Mouse (Mus musculus): ENCODE measurements around the gene Baiap2. TPM values are rescaled to one million over a fixed set of nuclear protein-coding genes. Genes with fewer than 3 reads are reported as not detected.
A peak's percentile ranks its signal among the peaks of the same experiment; 100 is the strongest.

Baiap2 gene
- polyA plus RNA-seq, 1 experiment from 2014 or later, result 9.7 TPM

DNA sequence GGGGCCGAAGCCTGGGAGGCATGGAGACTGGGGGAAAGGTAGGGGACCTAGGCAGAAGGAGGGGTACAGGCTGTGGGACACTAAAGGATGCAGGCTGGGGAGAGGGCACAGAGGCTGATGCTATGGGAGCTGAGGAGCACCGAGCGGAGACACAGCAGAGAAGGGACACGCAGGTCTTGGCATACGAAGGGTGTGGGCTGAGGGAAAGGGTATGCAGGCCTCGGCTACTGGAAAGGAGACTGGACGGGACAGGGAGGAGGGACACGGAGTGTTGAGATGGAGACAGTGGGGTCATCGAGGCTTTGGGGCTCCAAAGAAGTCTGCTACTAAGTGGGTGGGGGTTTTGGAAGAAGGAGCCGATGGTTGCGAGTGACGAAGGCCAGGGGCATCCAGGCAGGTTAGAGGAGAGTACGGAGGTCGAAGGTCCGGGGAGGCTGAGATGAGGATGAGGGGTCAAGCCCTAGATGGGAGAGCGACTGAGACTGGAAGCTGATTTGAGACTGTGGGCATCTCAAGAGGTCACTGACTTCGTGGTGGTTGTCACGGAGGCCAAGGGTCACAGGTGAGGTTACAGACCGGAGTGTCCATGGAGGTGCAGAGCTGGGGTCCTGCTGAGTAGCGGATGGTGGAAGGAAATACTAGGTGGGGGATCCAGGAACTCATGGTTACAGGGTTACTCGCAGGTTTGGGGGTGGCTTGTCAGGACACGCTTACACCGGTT lies 105.1 kb downstream of the Baiap2 start:
- Histone ChIP-seq H3K9me3 (ENCODE audit: control insufficient read depth, low read length) (no peaks in the 10 kb centered on the region), H3K9ac (ENCODE audit: low read depth, low read length) (no peak overlapping the region), H3K27me3 (replicated peaks; ENCODE audit: control insufficient read depth, insufficient read depth, low read length) (peaks cover 47% of the 10 kb centered on the region), H3K36me3 (ENCODE audit: control insufficient read depth, insufficient read depth, low read length) (no peaks in the 10 kb centered on the region), H3K27ac (ENCODE audit: low read depth, low read length) (no peak overlapping the region), H3K4me2 (peak overlapping the region; percentile 72), H3K4me3 (ENCODE audit: low read depth, low read length) (peak overlapping the region; percentile 48), H3K4me1 (replicated peaks; ENCODE audit: control insufficient read depth, insufficient read depth, low read length) (peaks cover 8% of the 10 kb centered on the region)
- 16% methylated on average over 23 of the region's 23 CpGs for WGBS
- no peak for ATAC-seq (replicated peaks; ENCODE audit: low FRiP score)
- no peak for DNase-seq (ENCODE audit: low spot score)

DNA sequence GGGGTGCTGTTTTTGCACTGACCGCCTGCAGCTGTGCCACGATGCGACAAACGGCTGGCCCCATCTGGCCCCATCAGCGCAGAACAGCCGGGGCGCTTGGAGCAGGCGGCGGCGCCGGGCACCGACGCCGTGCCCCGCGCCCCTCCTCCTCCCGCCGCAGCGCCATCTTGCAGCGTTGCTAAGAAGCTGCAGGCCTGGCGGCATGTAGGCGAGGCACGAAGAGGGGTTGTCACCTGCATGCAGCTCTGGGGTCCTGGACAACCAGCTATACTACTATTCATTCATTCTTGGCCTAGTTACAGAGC lies 105.6 kb downstream of the Baiap2 start:
- Histone ChIP-seq H3K9ac (ENCODE audit: low read depth, low read length) (no peak overlapping the region), H3K27ac (ENCODE audit: low read depth, low read length) (no peak overlapping the region), H3K4me3 (ENCODE audit: low read depth, low read length) (no peak overlapping the region), H3K9me3 (ENCODE audit: control insufficient read depth, low read length) (no peaks in the 10 kb centered on the region), H3K4me1 (replicated peaks; ENCODE audit: control insufficient read depth, insufficient read depth, low read length) (peaks cover 8% of the 10 kb centered on the region), H3K4me2 (peak overlapping the region; percentile 29; the same call in 1 of the 2 replicates), H3K27me3 (replicated peaks; ENCODE audit: control insufficient read depth, insufficient read depth, low read length) (peaks cover 47% of the 10 kb centered on the region), H3K36me3 (ENCODE audit: control insufficient read depth, insufficient read depth, low read length) (no peaks in the 10 kb centered on the region)
- 4% methylated on average over 23 of the region's 23 CpGs for WGBS
- no peak for ATAC-seq (replicated peaks; ENCODE audit: low FRiP score)
- no peak for DNase-seq (ENCODE audit: low spot score)

GRCm38 (mm10) chr11:120049067-120049466 lies 106.5 kb downstream of the Baiap2 start:
- no peak overlapping the region; the same call in 1 of the 2 replicates for H3K4me2 ChIP-seq
- ATAC-seq (replicated peaks; ENCODE audit: low FRiP score) (no peak), DNase-seq (ENCODE audit: low spot score) (no peak)
- H3K36me3 ChIP-seq (ENCODE audit: control insufficient read depth, insufficient read depth, low read length), result no peaks in the 10 kb centered on the region
- no peak overlapping the region for H3K27ac ChIP-seq (ENCODE audit: low read depth, low read length)
- no peak overlapping the region for H3K4me3 ChIP-seq (ENCODE audit: low read depth, low read length)
- H3K9me3 ChIP-seq (ENCODE audit: control insufficient read depth, low read length), result no peaks in the 10 kb centered on the region
- H3K4me1 ChIP-seq (replicated peaks; ENCODE audit: control insufficient read depth, insufficient read depth, low read length), result peaks cover 8% of the 10 kb centered on the region
- no peak overlapping the region for H3K9ac ChIP-seq (ENCODE audit: low read depth, low read length)
- WGBS, result 76% methylated on average over 8 of the region's 8 CpGs
- H3K27me3 ChIP-seq (replicated peaks; ENCODE audit: control insufficient read depth, insufficient read depth, low read length), result peaks cover 47% of the 10 kb centered on the region

DNA sequence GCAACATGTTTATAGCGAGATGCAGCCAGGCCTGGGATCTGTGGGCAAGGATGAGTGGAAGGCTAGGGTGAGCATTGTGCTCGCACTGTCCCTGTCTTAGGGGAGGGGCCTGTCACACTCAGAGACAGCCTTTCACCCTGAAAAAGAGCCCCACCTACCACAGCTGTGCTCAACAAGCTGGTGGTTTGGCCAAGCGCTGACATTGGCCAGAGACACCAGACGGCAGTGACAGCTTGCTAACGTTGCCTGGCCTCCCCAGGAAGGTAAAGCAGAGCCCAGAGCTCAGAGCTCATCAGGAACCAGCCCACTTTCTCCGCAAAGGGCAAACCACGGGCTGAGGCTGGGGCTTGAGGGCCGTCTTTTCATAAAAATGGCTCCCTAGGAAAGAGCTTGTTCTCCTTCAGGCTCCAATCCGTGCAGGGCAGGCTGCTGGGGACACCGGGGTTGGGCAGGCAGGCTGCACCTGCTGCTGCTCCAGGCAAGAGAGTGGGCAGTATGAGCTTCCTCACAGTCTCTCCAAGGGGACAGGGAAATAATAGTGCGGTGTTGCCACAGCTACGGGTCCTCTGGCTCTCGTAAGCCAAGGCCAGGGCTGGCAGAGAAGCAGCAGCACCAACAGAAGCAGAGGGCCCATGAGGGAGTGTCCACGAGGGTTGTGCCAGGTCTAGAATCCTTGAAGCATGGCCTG lies 108.7 kb downstream of the Baiap2 start:
- ATAC-seq (replicated peaks; ENCODE audit: low FRiP score), result no peak
- 44% methylated on average over 14 of the region's 14 CpGs for WGBS
- no peak overlapping the region for H3K4me3 ChIP-seq (ENCODE audit: low read depth, low read length)
- H3K27ac ChIP-seq (ENCODE audit: low read depth, low read length), result no peak overlapping the region
- H3K4me2 ChIP-seq, result no peak overlapping the region
- H3K9me3 ChIP-seq (ENCODE audit: control insufficient read depth, low read length), result no peaks in the 10 kb centered on the region
- no peaks in the 10 kb centered on the region for H3K36me3 ChIP-seq (ENCODE audit: control insufficient read depth, insufficient read depth, low read length)
- no peak for DNase-seq (ENCODE audit: low spot score)
- H3K4me1 ChIP-seq (replicated peaks; ENCODE audit: control insufficient read depth, insufficient read depth, low read length), result peaks cover 8% of the 10 kb centered on the region
- H3K27me3 ChIP-seq (replicated peaks; ENCODE audit: control insufficient read depth, insufficient read depth, low read length), result peaks cover 34% of the 10 kb centered on the region
- no peak overlapping the region for H3K9ac ChIP-seq (ENCODE audit: low read depth, low read length)

DNA sequence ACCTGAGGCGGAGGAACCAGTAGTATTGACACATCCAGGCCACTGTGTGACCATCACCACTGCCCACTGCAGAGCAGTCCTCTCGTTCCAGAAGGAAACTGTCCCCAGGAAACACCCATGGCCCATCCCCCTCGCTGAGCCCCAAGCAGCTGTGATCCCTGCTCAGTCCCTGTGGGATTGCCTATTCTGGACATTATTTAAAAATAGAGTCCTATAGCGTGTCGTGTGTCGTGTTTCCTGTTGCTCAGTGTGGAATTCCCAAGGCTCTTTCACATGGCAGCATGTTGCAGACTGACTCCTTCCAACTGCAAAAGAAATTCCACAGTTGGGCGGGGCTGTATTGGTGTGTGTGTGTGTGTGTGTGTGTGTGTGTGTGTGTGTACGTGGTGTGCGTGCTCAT lies 109.7 kb downstream of the Baiap2 start:
- Histone ChIP-seq H3K9ac (ENCODE audit: low read depth, low read length) (no peak overlapping the region), H3K4me1 (replicated peaks; ENCODE audit: control insufficient read depth, insufficient read depth, low read length) (peaks cover 5% of the 10 kb centered on the region; the same call in 1 of the 2 replicates), H3K4me2 (no peak overlapping the region), H3K27me3 (replicated peaks; ENCODE audit: control insufficient read depth, insufficient read depth, low read length) (peaks cover 24% of the 10 kb centered on the region), H3K9me3 (ENCODE audit: control insufficient read depth, low read length) (no peaks in the 10 kb centered on the region), H3K4me3 (ENCODE audit: low read depth, low read length) (no peak overlapping the region), H3K27ac (ENCODE audit: low read depth, low read length) (no peak overlapping the region), H3K36me3 (ENCODE audit: control insufficient read depth, insufficient read depth, low read length) (no peaks in the 10 kb centered on the region)
- ATAC-seq (replicated peaks; ENCODE audit: low FRiP score), result no peak
- WGBS, result 73% methylated on average over 9 of the region's 9 CpGs
- DNase-seq (ENCODE audit: low spot score), result no peak

DNA sequence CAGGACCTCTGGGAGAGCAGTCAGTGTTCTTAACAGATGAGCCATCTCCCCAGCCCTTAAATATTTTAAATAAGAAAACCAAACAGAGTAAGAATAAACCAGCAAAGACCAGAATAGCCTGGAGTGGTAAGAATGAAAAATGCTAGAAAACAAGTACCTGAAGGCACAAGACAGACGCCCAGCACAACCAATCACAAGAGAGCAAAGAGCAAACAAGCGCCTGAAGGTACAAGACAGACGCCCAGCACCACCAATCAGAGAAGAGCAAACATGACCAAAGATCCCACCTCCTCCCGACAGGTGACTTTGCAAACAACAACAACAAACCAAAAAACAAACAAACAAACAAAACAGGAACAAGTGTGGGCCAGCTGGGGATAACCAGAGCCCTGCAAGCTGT lies 111.3 kb downstream of the Baiap2 start:
- Histone ChIP-seq H3K36me3 (ENCODE audit: control insufficient read depth, insufficient read depth, low read length) (no peaks in the 10 kb centered on the region), H3K27ac (ENCODE audit: low read depth, low read length) (no peak overlapping the region), H3K9ac (ENCODE audit: low read depth, low read length) (no peak overlapping the region), H3K4me3 (ENCODE audit: low read depth, low read length) (no peak overlapping the region), H3K27me3 (replicated peaks; ENCODE audit: control insufficient read depth, insufficient read depth, low read length) (peaks cover 8% of the 10 kb centered on the region), H3K4me2 (no peak overlapping the region), H3K9me3 (ENCODE audit: control insufficient read depth, low read length) (no peaks in the 10 kb centered on the region), H3K4me1 (replicated peaks; ENCODE audit: control insufficient read depth, insufficient read depth, low read length) (no peaks in the 10 kb centered on the region)
- WGBS, result 75% methylated on average over 4 of the region's 4 CpGs
- DNase-seq (ENCODE audit: low spot score) (no peak), ATAC-seq (replicated peaks; ENCODE audit: low FRiP score) (no peak)

- WGBS, result 85% methylated on average over 12 of the region's 12 CpGs
- no peak overlapping the region for H3K9ac ChIP-seq (ENCODE audit: low read depth, low read length)
- DNase-seq (ENCODE audit: low spot score) (no peak), ATAC-seq (replicated peaks; ENCODE audit: low FRiP score) (no peak)
- H3K4me3 ChIP-seq (ENCODE audit: low read depth, low read length), result no peak overlapping the region
- no peaks in the 10 kb centered on the region for H3K4me1 ChIP-seq (replicated peaks; ENCODE audit: control insufficient read depth, insufficient read depth, low read length)
- H3K4me2 ChIP-seq, result no peak overlapping the region
- no peaks in the 10 kb centered on the region; the same call in 1 of the 2 replicates for H3K27me3 ChIP-seq (replicated peaks; ENCODE audit: control insufficient read depth, insufficient read depth, low read length)
- no peaks in the 10 kb centered on the region for H3K9me3 ChIP-seq (ENCODE audit: control insufficient read depth, low read length)
- H3K36me3 ChIP-seq (ENCODE audit: control insufficient read depth, insufficient read depth, low read length), result no peaks in the 10 kb centered on the region
- no peak overlapping the region for H3K27ac ChIP-seq (ENCODE audit: low read depth, low read length)
These were observed 113.6 kb downstream of the Baiap2 start for GRCm38 (mm10) chr11:120055953-120056732.
